Mouse (Mus musculus) small intestine, adult 2 months (tissue): ENCODE measurements around the gene Smyd3.

Source experiments
- CTCF ChIP-seq: fragments of 200-500 bp; IDR thresholded peaks from 2 replicates; pipeline ENCODE4 v1.5.1; 2012; ENCODE audit warnings: low read depth, mild to moderate bottlenecking, control low read depth, inconsistent platforms, low read length, moderate library complexity, mixed read lengths; ENCODE audit not compliant: insufficient replicate concordance, insufficient read length; ENCODE audit errors: extremely low read depth
- POLR2A ChIP-seq: fragments of 200-500 bp; IDR thresholded peaks from 2 replicates; pipeline ENCODE4 v1.6.1; 2012; ENCODE audit warnings: low read depth, mild to moderate bottlenecking, control low read depth, inconsistent platforms, low read length, moderate library complexity

- TF ChIP-seq POLR2A (no peak), CTCF (no peak)
Observed at GRCm38 (mm10) chr1:178958641-178959040, 559.2 kb downstream of the Smyd3 start.
